Mouse (Mus musculus) liver, embryonic 16.5 days (tissue): ENCODE results near the gene Gm49711. TPM values are rescaled to one million over a fixed set of nuclear protein-coding genes. Genes with fewer than 3 reads are reported as not detected.

Source experiments
- ATAC-seq: fragments of 200-750 bp; cut with Nextera tagmentation; 2 replicates; pipeline ENCODE4 v1.8.0; 2017; ENCODE audit warnings: low read depth, mild to moderate bottlenecking, moderate number of reproducible peaks, moderate library complexity
- H3K27ac ChIP-seq: fragments of 300-500 bp; sonication (generic); 2 replicates; pipeline ENCODE4 v1.5.1; 2014; ENCODE audit warnings: mild to moderate bottlenecking, low read length
- H3K27me3 ChIP-seq: fragments of 300-500 bp; sonication (generic); 2 replicates; pipeline ENCODE4 v1.6.1; 2014; ENCODE audit warnings: low read depth, low read length, mixed read lengths; ENCODE audit not compliant: control insufficient read depth, insufficient read depth
- H3K36me3 ChIP-seq: fragments of 300-500 bp; sonication (generic); 2 replicates; pipeline ENCODE4 v1.6.1; 2014; ENCODE audit warnings: mild to moderate bottlenecking; ENCODE audit not compliant: control insufficient read depth, insufficient read depth
- H3K4me1 ChIP-seq: fragments of 300-500 bp; sonication (generic); 2 replicates; pipeline ENCODE4 v1.6.1; 2014; ENCODE audit warnings: low read depth, low read length, mixed read lengths; ENCODE audit not compliant: control insufficient read depth
- H3K4me2 ChIP-seq: fragments of 300-500 bp; sonication (generic); 2 replicates; pipeline ENCODE4 v1.6.1; 2014; ENCODE audit warnings: low read depth, low read length, mixed read lengths
- H3K4me3 ChIP-seq: fragments of 300-500 bp; sonication (generic); 2 replicates; pipeline ENCODE4 v1.5.1; 2014; ENCODE audit warnings: low read depth, mild to moderate bottlenecking, low read length
- H3K9ac ChIP-seq: fragments of 300-500 bp; sonication (generic); 2 replicates; pipeline ENCODE4 v1.6.1; 2014; ENCODE audit warnings: low read depth, low read length
- H3K9me3 ChIP-seq: fragments of 300-500 bp; sonication (generic); replicated peaks from 2 replicates; pipeline ENCODE4 v1.6.1; 2016; ENCODE audit warnings: low read length; ENCODE audit not compliant: control insufficient read depth
- WGBS: fragments of 180-500 bp; shearing (Covaris S2); extraction: QIAGEN DNeasy Blood & Tissue Kit; methylation state at CpG from one replicate; pipeline ENCODE4 v1.1.7; 2014; ENCODE audit not compliant: insufficient replicate concordance; 5-methylcytosine and 5-hydroxymethylcytosine counted together
- polyA plus RNA-seq: library from polyadenylated mRNA; unstranded; fragments of >200 nt; fragmentation: Nextera tagmentation; extraction: Ambion mirVana; gene quantifications from 2 replicates; pipeline ENCODE4 v1.2.1, GENCODE M21; 2015

Gene Gm49711
- polyA plus RNA-seq, 1 experiment from 2014 or later = not detected

DNA sequence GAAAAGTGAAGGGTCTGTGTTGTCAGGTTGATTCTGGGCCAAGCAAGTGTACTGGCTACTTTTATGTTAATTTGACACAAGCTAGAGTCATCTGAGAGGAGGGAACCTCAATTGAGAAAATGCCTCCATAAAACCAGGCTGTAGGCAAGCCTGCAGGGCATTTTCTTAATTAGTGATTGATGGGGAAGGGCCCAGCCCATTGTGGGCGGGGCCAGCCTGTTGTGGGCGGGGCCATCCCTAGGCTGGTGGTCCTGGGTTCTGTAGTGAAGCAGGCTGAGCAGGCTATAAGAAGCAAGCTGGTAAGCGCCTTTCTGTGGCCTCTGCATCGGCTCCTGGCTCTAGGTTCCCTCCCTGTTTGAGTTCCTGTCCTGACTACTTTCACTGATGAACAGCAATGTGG lies 69.1 kb downstream of the Gm49711 start:
- H3K36me3 ChIP-seq = no peaks in the 10 kb centered on the region
- H3K27ac ChIP-seq = no peak overlapping the region
- WGBS = 39% methylated on average over 4 of the region's 4 CpGs
- no peak overlapping the region for H3K4me2 ChIP-seq
- H3K27me3 ChIP-seq = no peaks in the 10 kb centered on the region
- no peak overlapping the region for H3K9ac ChIP-seq
- H3K4me3 ChIP-seq = no peak overlapping the region
- no peak for ATAC-seq
- peaks cover 2% of the 10 kb centered on the region; the same call in 1 of the 2 replicates for H3K9me3 ChIP-seq
- H3K4me1 ChIP-seq = no peaks in the 10 kb centered on the region

DNA sequence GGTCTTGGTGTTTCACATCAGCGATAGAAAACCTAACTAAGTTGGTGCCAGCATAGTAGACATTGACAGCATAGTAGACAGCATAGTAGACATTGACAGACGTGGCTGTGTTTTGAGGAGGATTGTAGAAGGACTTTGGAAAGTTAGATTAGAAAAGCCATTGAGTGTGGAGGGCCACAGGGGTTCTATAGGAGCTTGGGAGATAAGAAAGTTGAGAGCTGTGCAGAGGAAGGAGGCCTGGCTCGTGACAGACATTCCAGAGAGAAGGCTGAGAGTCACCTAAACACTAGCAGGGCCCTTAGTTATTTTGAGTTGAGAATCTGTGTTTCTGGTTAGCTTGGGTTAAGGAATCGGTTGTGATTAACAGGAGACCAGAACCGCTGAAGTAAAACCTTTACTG lies 69.5 kb downstream of the Gm49711 start:
- no peak overlapping the region for H3K4me2 ChIP-seq
- no peaks in the 10 kb centered on the region for H3K4me1 ChIP-seq
- H3K27ac ChIP-seq = no peak overlapping the region
- no peak overlapping the region for H3K4me3 ChIP-seq
- H3K27me3 ChIP-seq = no peaks in the 10 kb centered on the region
- peaks cover 2% of the 10 kb centered on the region; the same call in 1 of the 2 replicates for H3K9me3 ChIP-seq
- H3K36me3 ChIP-seq = no peaks in the 10 kb centered on the region
- no peak overlapping the region for H3K9ac ChIP-seq
- ATAC-seq = no peak
- WGBS = 61% methylated on average over 5 of the region's 5 CpGs

DNA sequence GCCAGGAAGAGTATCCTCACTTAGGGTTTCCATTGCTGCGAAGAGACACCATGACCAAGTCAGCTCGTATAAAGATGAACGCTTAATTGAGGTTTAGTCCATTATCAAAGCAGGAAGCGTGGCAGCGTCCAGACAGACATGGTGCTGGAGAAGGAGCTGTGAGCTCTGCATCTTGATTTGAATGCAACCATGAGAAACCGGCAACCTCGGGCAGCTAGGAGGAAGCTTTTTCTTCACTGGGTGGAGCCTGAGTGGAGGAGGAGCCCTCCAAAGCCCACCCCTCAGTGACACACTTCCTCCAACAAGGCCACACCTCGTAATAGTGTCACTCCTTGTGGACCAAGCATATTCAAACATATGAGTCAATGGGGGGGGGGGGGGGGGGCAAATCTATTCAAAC lies 71.7 kb downstream of the Gm49711 start:
- no peaks in the 10 kb centered on the region for H3K36me3 ChIP-seq
- ATAC-seq = no peak
- no peak overlapping the region for H3K27ac ChIP-seq
- 65% methylated on average over 8 of the region's 8 CpGs for WGBS
- H3K4me2 ChIP-seq = no peak overlapping the region
- H3K4me3 ChIP-seq = no peak overlapping the region
- no peaks in the 10 kb centered on the region for H3K27me3 ChIP-seq
- peaks cover under 1% of the 10 kb centered on the region; the same call in 1 of the 2 replicates for H3K9me3 ChIP-seq
- no peaks in the 10 kb centered on the region for H3K4me1 ChIP-seq
- H3K9ac ChIP-seq = no peak overlapping the region

DNA sequence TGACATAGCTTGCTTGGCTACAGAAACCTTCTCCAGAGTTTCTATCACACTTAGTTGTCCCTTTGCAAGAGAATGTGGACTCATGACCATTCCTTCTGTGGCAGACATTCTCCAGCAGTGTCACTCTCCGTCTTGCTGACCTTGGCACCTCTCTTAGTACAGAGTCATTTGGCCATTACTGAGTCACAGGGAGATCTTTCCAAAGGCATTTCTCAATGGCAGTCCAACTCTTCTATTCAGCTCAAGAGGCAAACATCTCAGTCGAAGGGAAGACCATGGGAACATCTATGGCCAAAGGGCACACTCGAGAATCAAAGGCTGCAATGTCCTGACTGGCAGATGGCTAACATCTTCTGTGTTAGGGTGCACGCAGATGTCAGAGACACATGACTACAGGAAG lies 74.4 kb downstream of the Gm49711 start:
- H3K4me3 ChIP-seq = no peak overlapping the region
- H3K4me2 ChIP-seq = no peak overlapping the region
- no peaks in the 10 kb centered on the region for H3K9me3 ChIP-seq
- WGBS = 63% methylated on average over 4 of the region's 4 CpGs
- no peak overlapping the region for H3K9ac ChIP-seq
- H3K27me3 ChIP-seq = no peaks in the 10 kb centered on the region
- no peak for ATAC-seq
- H3K36me3 ChIP-seq = no peaks in the 10 kb centered on the region
- no peaks in the 10 kb centered on the region for H3K4me1 ChIP-seq
- no peak overlapping the region for H3K27ac ChIP-seq

DNA sequence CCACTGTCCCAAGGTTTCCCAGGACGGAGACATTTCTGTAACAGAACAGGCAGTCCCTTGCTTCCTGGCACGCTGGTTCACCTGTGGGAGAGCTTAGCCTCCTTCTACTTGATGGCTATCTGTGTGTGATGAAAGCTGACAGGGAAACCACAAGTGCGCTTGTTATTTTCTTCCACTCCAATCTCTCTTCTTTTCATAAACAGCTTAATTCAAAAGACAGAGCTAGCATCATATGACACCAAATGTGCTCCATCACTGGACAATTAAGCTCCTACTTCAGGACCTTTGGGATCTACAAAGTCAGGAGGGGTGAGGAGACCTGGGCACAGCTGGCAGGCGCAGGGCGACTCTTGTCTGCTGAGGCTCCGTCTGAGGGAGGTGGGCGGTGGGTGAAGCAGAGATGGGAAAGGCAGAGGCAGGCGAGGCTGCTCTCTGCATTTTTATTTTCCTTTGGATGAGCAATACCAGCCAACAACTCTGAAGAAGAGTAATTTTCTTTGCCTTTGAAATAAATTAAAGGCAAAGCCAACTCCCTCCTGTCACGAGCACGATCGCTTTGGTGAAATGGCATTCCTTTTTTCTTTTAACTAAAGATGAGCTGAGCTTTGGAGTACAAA lies 76.1 kb downstream of the Gm49711 start:
- no peak overlapping the region for H3K4me2 ChIP-seq
- no peak overlapping the region for H3K9ac ChIP-seq
- no peak overlapping the region for H3K4me3 ChIP-seq
- no peaks in the 10 kb centered on the region for H3K9me3 ChIP-seq
- H3K27ac ChIP-seq = no peak overlapping the region
- no peak for ATAC-seq
- H3K4me1 ChIP-seq = no peaks in the 10 kb centered on the region
- no peaks in the 10 kb centered on the region for H3K36me3 ChIP-seq
- no peaks in the 10 kb centered on the region for H3K27me3 ChIP-seq
- WGBS = 68% methylated on average over 11 of the region's 11 CpGs

DNA sequence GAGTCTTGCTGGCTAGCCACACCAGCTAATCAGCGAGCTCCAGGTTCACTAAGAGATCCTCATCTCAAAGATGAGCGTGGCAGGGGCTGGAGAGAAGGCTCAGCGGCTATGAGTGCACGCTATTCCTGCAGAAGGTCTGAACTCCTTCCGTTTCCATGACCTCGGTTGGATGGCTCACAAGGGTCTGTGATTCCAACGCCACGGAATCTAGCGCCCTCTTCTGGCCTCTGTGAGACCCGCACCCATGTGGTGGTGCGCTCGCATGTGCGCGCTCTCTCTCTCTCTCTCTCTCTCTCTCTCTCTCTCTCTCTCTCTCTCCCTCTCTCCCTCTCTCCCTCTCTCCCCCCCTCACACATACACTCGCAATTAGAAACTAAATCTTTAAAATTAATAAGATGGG lies 78.2 kb downstream of the Gm49711 start:
- Histone ChIP-seq H3K27ac (no peak overlapping the region), H3K4me1 (no peaks in the 10 kb centered on the region), H3K27me3 (no peaks in the 10 kb centered on the region), H3K4me2 (no peak overlapping the region), H3K4me3 (no peak overlapping the region), H3K9me3 (no peaks in the 10 kb centered on the region), H3K9ac (no peak overlapping the region), H3K36me3 (no peaks in the 10 kb centered on the region)
- 80% methylated on average over 15 of the region's 15 CpGs for WGBS
- ATAC-seq = no peak

DNA sequence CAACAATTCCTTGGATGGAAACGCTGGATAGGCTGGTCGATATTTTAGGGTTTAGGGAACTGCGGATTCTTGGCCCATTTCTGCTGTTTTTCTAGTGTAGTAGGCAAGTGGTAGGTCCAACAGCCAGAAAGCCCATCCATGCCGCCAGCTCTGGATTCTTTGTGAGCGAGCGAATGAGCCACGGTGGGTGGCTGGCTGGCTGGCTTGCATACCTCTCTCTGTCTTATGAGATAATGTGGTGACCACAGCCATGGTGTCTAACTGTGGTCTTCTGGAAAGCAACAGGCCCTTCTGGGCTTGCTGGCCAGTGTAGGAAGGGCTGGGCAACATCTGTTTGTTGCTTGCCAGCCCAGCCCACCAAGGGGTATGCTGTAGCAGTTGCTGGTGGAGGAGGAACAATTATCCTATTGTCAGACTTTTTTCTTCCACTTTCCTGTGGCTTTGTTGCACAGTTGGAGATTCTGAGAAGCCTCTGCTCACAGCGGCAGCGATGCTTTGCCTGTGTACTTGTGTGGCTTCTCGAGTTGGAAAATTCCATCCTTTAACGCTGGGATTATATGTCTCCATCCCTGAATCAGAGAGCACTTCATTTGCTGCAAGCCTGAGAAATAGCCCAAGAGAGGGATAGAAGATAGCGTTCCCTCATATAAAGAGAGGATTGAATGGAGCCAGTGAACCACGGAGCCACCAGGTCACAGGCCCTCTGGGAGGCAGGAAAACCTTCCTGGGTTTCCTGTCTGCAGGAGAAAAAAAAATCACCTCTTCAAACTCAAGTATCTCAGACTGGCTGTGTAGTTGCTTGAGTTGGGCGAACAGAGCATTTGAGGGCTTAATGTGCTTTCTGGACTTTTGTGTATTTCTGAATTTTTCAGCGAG lies 81.5 kb downstream of the Gm49711 start:
- Histone ChIP-seq H3K4me1 (no peaks in the 10 kb centered on the region), H3K36me3 (no peaks in the 10 kb centered on the region), H3K4me2 (no peak overlapping the region), H3K27ac (no peak overlapping the region), H3K4me3 (no peak overlapping the region), H3K27me3 (no peaks in the 10 kb centered on the region), H3K9ac (no peak overlapping the region), H3K9me3 (no peaks in the 10 kb centered on the region)
- WGBS = 60% methylated on average over 15 of the region's 15 CpGs
- ATAC-seq = no peak

DNA sequence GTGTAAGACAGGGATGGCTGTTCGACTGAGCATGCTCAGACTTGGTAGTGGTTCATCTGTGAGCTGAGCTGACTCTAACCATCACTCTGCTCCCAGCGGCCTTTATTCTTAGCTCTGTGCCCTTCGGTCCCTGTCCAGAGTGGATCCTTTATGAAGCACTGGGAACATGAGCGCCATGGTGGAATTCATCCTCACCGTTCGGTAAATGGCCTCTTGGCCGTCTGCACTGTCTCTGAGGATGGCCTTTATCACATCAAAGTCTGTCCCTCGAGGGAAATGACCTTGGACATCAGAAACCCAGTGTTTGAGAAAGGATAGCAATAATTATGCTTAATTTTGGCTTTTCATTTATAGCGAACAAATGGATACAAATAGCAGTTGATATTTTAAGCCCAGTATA lies 82.2 kb downstream of the Gm49711 start:
- no peaks in the 10 kb centered on the region for H3K27me3 ChIP-seq
- WGBS = 66% methylated on average over 9 of the region's 9 CpGs
- no peaks in the 10 kb centered on the region for H3K4me1 ChIP-seq
- H3K4me2 ChIP-seq = no peak overlapping the region
- no peak overlapping the region for H3K4me3 ChIP-seq
- H3K36me3 ChIP-seq = no peaks in the 10 kb centered on the region
- no peaks in the 10 kb centered on the region for H3K9me3 ChIP-seq
- H3K27ac ChIP-seq = no peak overlapping the region
- ATAC-seq = no peak
- no peak overlapping the region for H3K9ac ChIP-seq

DNA sequence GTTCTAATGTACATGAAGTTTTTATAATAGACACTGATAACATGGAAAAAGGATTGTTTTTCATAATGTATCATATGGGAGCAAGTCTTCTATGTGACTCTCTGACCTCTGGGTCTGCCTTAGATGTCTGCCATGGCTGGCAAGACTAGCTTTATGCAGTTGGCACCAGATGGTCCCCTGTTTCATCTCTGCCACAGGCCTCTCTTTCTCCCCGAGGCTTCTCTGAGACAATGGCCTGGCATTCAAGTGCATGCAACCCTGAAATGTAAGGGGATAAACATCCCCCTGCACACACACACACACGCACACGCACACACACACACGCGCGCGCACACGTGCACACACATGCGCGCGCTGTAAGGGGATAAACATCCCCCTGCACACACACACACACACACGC lies 82.9 kb downstream of the Gm49711 start:
- Histone ChIP-seq H3K27ac (no peak overlapping the region), H3K27me3 (no peaks in the 10 kb centered on the region), H3K4me3 (no peak overlapping the region), H3K4me1 (no peaks in the 10 kb centered on the region), H3K4me2 (no peak overlapping the region), H3K9me3 (no peaks in the 10 kb centered on the region), H3K9ac (no peak overlapping the region), H3K36me3 (no peaks in the 10 kb centered on the region)
- no peak for ATAC-seq
- 86% methylated on average over 12 of the region's 12 CpGs for WGBS
